Mouse (Mus musculus) CH12.LX (cell line): ENCODE measurements around the gene Plbd2. TPM values are rescaled to one million over a fixed set of nuclear protein-coding genes. Genes with fewer than 3 reads are reported as not detected.

Source experiments
- DNase-seq: peaks from one replicate; pipeline ENCODE4 v3.0.0-alpha.2; 2013; ENCODE audit errors: extremely low read depth
- H3K27ac ChIP-seq: 2 replicates; pipeline ENCODE4 v1.5.1; 2012; ENCODE audit warnings: low read depth, mild to moderate bottlenecking, control low read depth, moderate library complexity; ENCODE audit not compliant: insufficient read depth
- H3K27me3 ChIP-seq: replicated peaks from 2 replicates; pipeline ENCODE3; 2012; ENCODE audit warnings: inconsistent platforms
- H3K36me3 ChIP-seq, 2 experiments: replicated peaks in 1 of 2; 2 replicates each; pipeline versions ENCODE3 to v1.6.1; 2012; ENCODE audit warnings: inconsistent platforms in 1 of 2, low read length in 1 of 2, mild to moderate bottlenecking in 1 of 2, mixed read lengths in 1 of 2, moderate library complexity in 1 of 2; ENCODE audit not compliant: control insufficient read depth in 1 of 2, insufficient read depth in 1 of 2
- H3K4me1 ChIP-seq, 2 experiments: 2 replicates each; pipeline ENCODE4 v1.6.1; 2012; ENCODE audit warnings: inconsistent platforms in 1 of 2, moderate library complexity in 1 of 2; ENCODE audit not compliant: insufficient read depth in 2 of 2, control insufficient read depth in 1 of 2
- H3K4me2 ChIP-seq: 2 replicates; pipeline ENCODE4 v1.6.1; 2012; ENCODE audit warnings: low read depth, mild to moderate bottlenecking, control low read depth; ENCODE audit not compliant: poor library complexity, insufficient read depth, severe bottlenecking
- H3K4me3 ChIP-seq, 3 experiments: fragments of 150-350 bp in 1 of 3; sonication (generic) in 1 of 3; replicated peaks in 1 of 3; 2 replicates each; pipeline versions ENCODE3 to v1.5.1; 2011 to 2012; ENCODE audit warnings: low read depth in 2 of 3, low read length in 2 of 3, mild to moderate bottlenecking in 2 of 3, moderate library complexity in 2 of 3, control low read depth in 1 of 3, improper control_type of control experiment in 1 of 3, inconsistent platforms in 1 of 3, mixed read lengths in 1 of 3; ENCODE audit not compliant: poor library complexity in 1 of 3
- H3K79me2 ChIP-seq: replicated peaks from 2 replicates; pipeline ENCODE4 v1.6.1; 2012; ENCODE audit warnings: mild to moderate bottlenecking, moderate library complexity; ENCODE audit not compliant: control insufficient read depth, poor library complexity, insufficient read depth, severe bottlenecking; ENCODE audit errors: extremely low read depth
- H3K9ac ChIP-seq: 2 replicates; pipeline ENCODE4 v1.6.1; 2012; ENCODE audit warnings: low read depth, mild to moderate bottlenecking, control low read depth, moderate library complexity; ENCODE audit not compliant: insufficient read depth
- H3K9me3 ChIP-seq: replicated peaks from 2 replicates; pipeline ENCODE3; 2012; ENCODE audit warnings: low read length, inconsistent platforms, mixed read lengths
- BHLHE40 ChIP-seq: IDR thresholded peaks from 2 replicates; pipeline ENCODE4 v1.6.1; 2011; ENCODE audit warnings: mild to moderate bottlenecking, low read depth, low read length, improper control_type of control experiment
- CHD1 ChIP-seq: IDR thresholded peaks from 2 replicates; pipeline ENCODE4 v1.6.1; 2012; ENCODE audit warnings: low read depth, low read length, improper control_type of control experiment, inconsistent platforms
- CHD2 ChIP-seq: IDR thresholded peaks from 2 replicates; pipeline ENCODE4 v1.6.1; 2011; ENCODE audit warnings: low read length, improper control_type of control experiment
- CTCF ChIP-seq, 2 experiments: IDR thresholded peaks in 1 of 2; conservative IDR thresholded peaks in 1 of 2; 2 replicates each; pipeline ENCODE4 v1.5.1; 2011 to 2012; ENCODE audit warnings: low read depth in 2 of 2, low read length in 2 of 2, improper control_type of control experiment in 1 of 2, inconsistent platforms in 1 of 2, mild to moderate bottlenecking in 1 of 2, moderate library complexity in 1 of 2
- IRF4 ChIP-seq: IDR thresholded peaks from 2 replicates; pipeline ENCODE4 v1.6.1; 2014; ENCODE audit warnings: low read depth, mild to moderate bottlenecking, inconsistent platforms, low read length, improper control_type of control experiment
- JUN ChIP-seq: IDR thresholded peaks from 2 replicates; pipeline ENCODE4 v1.6.1; 2011; ENCODE audit warnings: low read depth, mild to moderate bottlenecking, low read length, improper control_type of control experiment, moderate library complexity; ENCODE audit not compliant: insufficient read depth
- MAFK ChIP-seq: IDR thresholded peaks from 2 replicates; pipeline ENCODE4 v1.6.1; 2011; ENCODE audit warnings: low read length, improper control_type of control experiment; ENCODE audit not compliant: insufficient replicate concordance
- MXI1 ChIP-seq: IDR thresholded peaks from 2 replicates; pipeline ENCODE4 v1.6.1; 2011; ENCODE audit warnings: mild to moderate bottlenecking, low read depth, low read length, improper control_type of control experiment
- MYC ChIP-seq: IDR thresholded peaks from 2 replicates; pipeline ENCODE4 v1.6.1; 2011; ENCODE audit warnings: low read depth, mild to moderate bottlenecking, improper control_type of control experiment, low read length
- NRF1 ChIP-seq: IDR thresholded peaks from 2 replicates; pipeline ENCODE4 v1.6.1; 2014; ENCODE audit warnings: low read depth, mild to moderate bottlenecking, inconsistent platforms, low read length, improper control_type of control experiment, moderate library complexity
- POLR2A ChIP-seq: IDR thresholded peaks from 2 replicates; pipeline ENCODE4 v1.6.1; 2011; ENCODE audit warnings: low read depth, mild to moderate bottlenecking, improper control_type of control experiment, low read length
- SIN3A ChIP-seq: IDR thresholded peaks from 2 replicates; pipeline ENCODE4 v1.6.1; 2012; ENCODE audit warnings: low read length, improper control_type of control experiment, inconsistent platforms
- SMC3 ChIP-seq: IDR thresholded peaks from 2 replicates; pipeline ENCODE4 v1.6.1; 2011; ENCODE audit warnings: low read depth, low read length, improper control_type of control experiment
- USF1 ChIP-seq: IDR thresholded peaks from 2 replicates; pipeline ENCODE4 v1.6.1; 2014; ENCODE audit warnings: low read depth, mild to moderate bottlenecking, inconsistent platforms, low read length, improper control_type of control experiment
- USF2 ChIP-seq: conservative IDR thresholded peaks from 2 replicates; pipeline ENCODE4 v1.6.1; 2011; ENCODE audit warnings: low read depth, low read length, improper control_type of control experiment
- ZMIZ1 ChIP-seq: IDR thresholded peaks from 2 replicates; pipeline ENCODE4 v1.6.1; 2012; ENCODE audit warnings: low read depth, mild to moderate bottlenecking, inconsistent platforms, low read length, improper control_type of control experiment
- dilution Hi-C: fragments of 300-500 bp; cut with MboI; formaldehyde crosslinking; loops from 2 replicates; pipeline ENCODE4 v1.14.3; 2020; ENCODE audit warnings: low sequenced_read_pairs; ENCODE audit not compliant: extremely low pct_unique_long_range_greater_than_20kb, extremely low pct_ligation_motif_present
- in situ Hi-C: fragments of 300-500 bp; cut with MboI; formaldehyde crosslinking; loops from 3 replicates; pipeline ENCODE4 v1.14.3; 2019; ENCODE audit warnings: low sequenced_read_pairs, low pct_ligation_motif_present, low pct_unique_long_range_greater_than_20kb, mixed read lengths
- polyA plus RNA-seq: library from polyadenylated mRNA; unstranded; fragments of >175 nt; gene quantifications from 2 replicates; pipeline ENCODE4 v1.2.1, GENCODE M21; 2012; ENCODE audit warnings: low read depth; ENCODE audit not compliant: insufficient read length
- total RNA-seq, 2 experiments: library from RNA; depleted of rRNA; stranded (reverse); fragments of 300-350 nt in 1 of 2; fragments of >200 nt in 1 of 2; gene quantifications; 2 replicates each; pipeline ENCODE4 v1.2.3; 2012 to 2014

Gene Plbd2
- total and polyA plus RNA-seq, 3 experiments: 9.0 to 28.8 (median 21.3) TPM

DNA sequence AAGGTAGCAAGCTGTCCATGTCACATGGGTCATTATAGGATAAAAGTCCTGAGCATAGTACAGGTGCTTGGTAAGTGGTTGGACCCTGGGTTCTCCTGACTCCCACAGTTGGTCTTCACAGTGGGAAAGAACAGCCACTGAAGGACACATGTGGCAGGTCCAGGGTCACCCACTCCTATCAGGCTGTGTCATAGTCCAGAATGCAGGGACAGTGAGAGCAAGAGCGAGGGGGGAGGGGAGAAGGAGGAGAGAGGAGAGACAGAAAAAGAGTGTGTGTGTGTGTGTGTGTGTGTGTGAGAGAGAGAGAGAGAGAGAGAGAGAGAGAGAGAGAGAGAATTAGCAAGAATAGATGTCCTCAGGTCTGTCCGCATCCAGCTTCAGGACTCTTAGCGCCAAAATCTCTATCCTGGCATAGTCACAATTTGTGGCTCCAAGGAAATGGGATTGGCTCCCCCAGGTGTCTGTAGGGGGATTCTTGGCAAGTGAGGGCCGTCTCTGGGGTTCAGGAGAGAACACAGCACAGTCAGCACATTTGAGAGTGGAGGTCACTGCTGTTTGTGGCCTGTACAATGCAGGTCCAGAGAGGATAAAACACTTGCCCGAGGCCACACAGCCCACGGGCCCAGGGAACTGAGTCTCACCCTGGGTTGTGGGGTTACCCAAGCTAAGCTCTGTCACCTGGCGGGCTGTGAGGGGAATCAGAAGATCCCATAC lies 46.4 kb downstream of the Plbd2 start:
- H3K9ac ChIP-seq: no peak overlapping the region
- H3K79me2 ChIP-seq: no peaks in the 10 kb centered on the region
- dilution Hi-C loops: no loop called here
- no peak for DNase-seq
- H3K36me3 ChIP-seq: no peaks in the 10 kb centered on the region
- no peak overlapping the region for H3K27ac ChIP-seq
- peaks cover 62% of the 10 kb centered on the region for H3K27me3 ChIP-seq
- TF ChIP-seq POLR2A (no peak), SMC3 (no peak), BHLHE40 (no peak), SIN3A (no peak), IRF4 (no peak), MYC (no peak), JUN (no peak)
- TF ChIP-seq, all 38 proteins: peak for 0
- Histone ChIP-seq H3K4me1 (peaks cover 13 to 41% of the 10 kb centered on the region in 2 experiments; a peak in 3 of 4 replicates), H3K4me3 (no peak overlapping the region), H3K9me3 (no peaks in the 10 kb centered on the region), H3K4me2 (no peak overlapping the region)
- in situ Hi-C loops: no loop called here

DNA sequence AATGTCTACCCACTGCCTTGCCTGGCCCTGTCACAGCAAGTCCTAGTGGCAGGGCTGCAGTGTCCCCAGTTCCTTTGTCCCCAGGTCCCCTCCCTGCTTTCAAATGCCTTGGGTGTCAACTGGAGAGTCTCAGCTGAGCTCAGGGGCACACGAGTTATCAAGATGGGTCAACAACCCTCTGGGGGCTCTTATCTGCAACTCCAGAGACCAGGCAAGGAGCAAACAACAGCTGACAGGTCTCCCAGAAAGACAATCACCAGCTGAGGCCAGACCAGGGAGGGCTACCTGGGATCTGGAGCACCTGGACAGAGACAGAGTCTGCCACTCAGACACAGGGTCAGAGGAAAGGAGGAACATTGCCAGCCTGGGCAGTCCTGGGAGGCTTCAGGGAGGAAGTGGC lies 47.2 kb downstream of the Plbd2 start:
- TF ChIP-seq JUN: no peak
- TF ChIP-seq BHLHE40: no peak
- TF ChIP-seq MAFK: no peak
- no peak for TF ChIP-seq MXI1
- TF ChIP-seq CHD1: no peak
- no peak for TF ChIP-seq NRF1
- TF ChIP-seq ZMIZ1: no peak
- Histone ChIP-seq H3K9ac (no peak overlapping the region), H3K9me3 (no peaks in the 10 kb centered on the region), H3K79me2 (no peaks in the 10 kb centered on the region), H3K4me2 (no peak overlapping the region), H3K4me1 (peaks cover 6 to 34% of the 10 kb centered on the region in 2 experiments; a peak in 2 of 4 replicates), H3K27ac (no peak overlapping the region), H3K36me3 (no peaks in the 10 kb centered on the region), H3K27me3 (peaks cover 59% of the 10 kb centered on the region), H3K4me3 (no peak overlapping the region)
- DNase-seq: no peak
- dilution Hi-C loops: no loop called here
- in situ Hi-C loops: no loop called here

DNA sequence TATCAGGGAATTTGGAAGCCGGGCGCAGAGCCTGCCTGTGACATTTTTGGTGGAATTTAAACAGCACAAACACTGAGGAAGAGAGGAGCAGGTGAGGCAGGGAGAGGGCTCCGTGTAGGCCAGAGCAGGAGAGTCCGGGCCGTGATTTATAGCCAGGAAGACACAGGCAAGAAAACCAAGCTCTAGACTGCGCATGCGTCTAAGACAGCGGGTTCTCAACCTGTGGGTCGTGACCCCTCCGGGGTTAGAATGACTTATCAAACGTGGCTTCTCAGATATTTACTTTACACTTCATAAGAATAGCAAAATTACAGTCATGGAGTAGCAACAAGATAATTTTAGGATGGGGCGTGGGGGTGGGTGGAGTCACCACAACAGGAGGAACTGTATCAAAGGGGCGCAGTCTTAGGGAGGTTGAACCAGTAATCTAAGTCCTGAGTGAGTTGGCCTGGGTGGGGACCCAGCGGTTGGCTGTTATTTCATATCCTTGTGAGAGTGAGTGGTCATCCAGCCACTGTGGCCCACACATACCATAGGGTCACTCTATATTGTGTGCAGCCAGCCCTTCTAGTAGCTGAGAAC lies 48.6 kb downstream of the Plbd2 start:
- in situ Hi-C loops (no loop called here), dilution Hi-C loops (no loop called here)
- H3K36me3 ChIP-seq: no peaks in the 10 kb centered on the region
- H3K9me3 ChIP-seq: no peaks in the 10 kb centered on the region
- H3K79me2 ChIP-seq: no peaks in the 10 kb centered on the region
- H3K4me1 ChIP-seq: peaks cover 2 to 22% of the 10 kb centered on the region in 2 experiments; a peak in 2 of 4 replicates
- H3K27me3 ChIP-seq: peaks cover 57% of the 10 kb centered on the region
- TF ChIP-seq CHD2 (no peak), CTCF (conservative IDR thresholded peaks at IDR 0.05 in 1 of 2, IDR thresholded peaks at IDR 0.05 in 1 of 2; ENCODE audit: low read depth in 2 of 2, low read length in 2 of 2) (no peak), USF2 (no peak), USF1 (no peak)
- no peak for DNase-seq
- no peak overlapping the region for H3K27ac ChIP-seq
- H3K4me2 ChIP-seq: no peak overlapping the region
- no peak overlapping the region for H3K9ac ChIP-seq
- H3K4me3 ChIP-seq: no peak overlapping the region
